Mouse (Mus musculus) thymus, postnatal 36 days (tissue): ENCODE measurements around the gene Creg2.
"Not testable (repeated sequence)": the region's sequence is repeated elsewhere in the genome, so short reads cannot be mapped to it uniquely, and the experiment has no call there.

Experiments
- DNase-seq, 2 experiments: peaks; one replicate each; pipeline ENCODE4 v3.0.0; 2022; ENCODE audit warnings: mixed read lengths in 2 of 2

The Creg2 gene

DNA sequence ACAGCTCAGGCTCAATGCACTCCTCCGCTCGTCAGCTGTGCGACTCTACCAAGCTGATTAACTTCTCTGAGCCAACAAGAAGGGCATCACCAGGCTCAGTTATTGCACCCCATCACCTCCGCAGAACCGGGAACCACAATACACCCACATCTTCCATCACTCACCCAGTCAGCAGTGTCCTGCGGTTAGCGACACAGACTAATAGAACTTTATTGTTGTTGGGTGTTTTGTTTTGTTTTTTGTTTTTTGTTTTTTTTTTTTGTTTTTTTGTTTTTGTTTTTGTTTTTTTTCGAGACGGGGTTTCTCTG is at the start of gene Creg2:
TSS of gene Creg2 (minus strand) at position 234 of the 308 bp plus-strand sequence.
- no peak for DNase-seq

DNA sequence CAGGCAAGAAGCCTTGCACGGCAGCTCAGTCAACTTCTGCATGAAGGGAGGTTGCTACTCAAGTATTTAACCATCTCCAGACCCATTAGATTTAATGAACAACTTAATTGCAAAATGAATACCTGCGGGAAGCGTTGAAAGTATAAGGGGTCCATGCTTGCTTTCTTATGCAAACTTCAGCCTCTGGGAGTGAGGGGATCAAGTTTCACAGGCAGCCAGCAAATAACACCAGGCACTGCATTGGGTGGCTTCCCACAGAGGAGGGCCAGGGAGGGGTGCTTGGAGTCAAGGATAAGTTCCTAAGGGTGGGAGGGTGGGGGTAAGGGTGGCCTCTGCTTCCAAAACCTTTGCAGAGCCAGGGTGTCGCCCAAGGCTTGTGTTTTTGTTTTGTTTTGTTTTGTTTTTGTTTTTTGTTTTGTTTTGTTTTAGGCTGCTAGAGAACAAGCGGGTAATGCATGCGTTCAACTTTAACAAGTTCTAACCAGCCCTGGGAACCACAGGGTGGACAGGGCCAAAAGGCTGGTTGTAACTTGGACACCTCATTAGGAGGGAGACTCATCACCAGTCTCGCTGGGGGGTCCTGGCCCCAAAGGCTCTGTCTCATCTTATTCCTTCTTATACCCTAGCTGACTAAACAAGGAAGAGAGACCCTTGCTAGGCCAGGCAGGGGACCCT is 49.5 kb upstream of the Creg2 start:
- DNase-seq: no peak

DNA sequence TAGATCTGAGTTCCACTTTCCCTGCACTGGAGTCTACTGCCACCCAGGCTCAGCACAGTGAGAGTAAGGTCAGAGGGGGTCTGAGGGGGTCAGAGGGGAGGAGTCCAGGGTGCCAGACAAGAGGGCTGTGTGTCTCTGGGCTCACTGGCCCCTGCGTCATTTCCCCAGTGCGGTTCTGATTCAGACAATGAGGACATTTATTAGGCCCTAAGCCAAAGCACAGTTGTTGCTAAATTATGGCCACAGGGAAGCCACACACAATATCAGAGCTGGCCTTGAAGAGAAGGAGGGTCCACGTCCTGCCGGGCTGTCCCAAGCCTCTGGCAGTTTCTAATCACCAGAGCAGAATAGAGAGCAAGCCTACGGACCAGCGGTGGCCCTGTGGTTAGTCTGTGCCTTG is 47.2 kb upstream of the Creg2 start:
- DNase-seq: no peak

DNA sequence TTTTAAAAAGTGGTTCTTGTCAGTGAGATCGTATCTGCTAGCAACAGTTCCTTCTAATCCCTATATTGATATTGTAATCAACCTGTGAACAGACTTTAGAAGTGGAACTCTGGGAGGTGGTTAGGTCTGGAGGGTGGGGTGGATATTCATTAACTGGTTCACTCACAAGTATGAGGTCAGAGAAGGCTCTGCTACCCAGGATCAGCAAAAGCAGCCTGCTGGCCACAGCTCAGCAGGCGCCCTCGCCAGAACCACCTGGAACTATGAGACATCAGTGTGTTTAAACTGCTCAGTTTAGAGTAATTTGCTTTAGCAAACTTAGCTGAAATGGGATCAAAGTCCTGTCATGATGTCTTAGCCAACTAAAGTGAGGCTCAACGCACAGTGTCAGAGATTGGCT is 43.9 kb upstream of the Creg2 start:
- no peak for DNase-seq

DNA sequence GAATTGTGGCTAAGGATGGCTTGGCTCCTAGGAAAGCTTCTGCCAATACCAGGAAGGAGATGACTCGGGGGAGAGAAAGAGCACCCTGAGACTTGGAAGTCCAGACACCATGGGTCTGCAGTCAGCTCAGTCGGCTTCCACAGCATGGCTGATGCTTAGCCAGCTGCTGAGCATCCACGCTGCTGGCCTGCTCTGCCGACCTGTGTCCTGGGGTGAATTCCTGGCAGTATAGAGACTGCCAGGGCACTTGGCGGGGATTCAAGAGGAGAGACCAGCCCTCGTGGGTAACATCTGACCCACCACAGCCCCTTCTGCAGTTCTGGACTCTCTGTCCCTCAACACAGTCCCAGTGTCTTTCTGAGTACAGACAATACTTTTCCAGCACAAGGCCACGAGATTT is 43.5 kb upstream of the Creg2 start:
- DNase-seq: no peak

DNA sequence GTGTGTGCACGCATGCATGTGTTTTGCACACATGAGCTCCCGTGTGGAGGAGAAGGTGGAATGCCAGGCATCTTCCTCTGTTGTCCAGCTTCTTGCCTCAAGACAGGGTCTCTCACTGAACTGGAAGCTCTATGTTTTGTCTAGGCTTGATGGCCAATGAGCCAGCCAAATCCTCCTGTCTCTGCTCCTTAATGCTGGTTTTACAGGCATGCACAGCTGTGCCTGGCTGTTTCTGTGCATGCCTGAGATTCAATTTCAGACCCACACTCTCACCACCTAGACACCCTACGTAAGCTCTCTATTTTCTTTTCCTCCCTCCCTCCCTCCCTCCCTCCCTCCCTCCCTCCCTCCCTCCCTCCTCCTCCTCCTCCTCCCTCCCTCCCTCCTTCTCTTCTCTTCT is 40.7 kb upstream of the Creg2 start:
- no peak for DNase-seq

DNA sequence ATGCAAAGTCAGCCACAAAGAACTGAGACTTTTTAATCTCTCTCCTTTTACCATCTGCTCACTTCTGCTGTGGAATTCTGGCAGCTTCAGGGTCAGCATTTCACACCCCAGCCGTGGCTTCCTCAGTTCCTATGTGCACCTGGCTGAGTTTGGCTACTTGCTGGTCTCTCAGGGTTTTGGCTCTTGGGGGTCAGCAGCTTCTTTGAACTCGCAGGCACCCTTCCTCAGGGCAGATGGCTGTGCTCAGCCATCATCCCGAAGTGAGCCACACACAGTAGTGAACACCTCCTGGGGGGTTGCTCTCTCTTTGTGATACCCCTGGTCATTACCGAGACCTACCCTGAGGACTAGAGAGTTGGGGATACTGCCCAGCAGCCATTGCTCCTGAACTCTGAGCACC is 39.8 kb upstream of the Creg2 start:
- DNase-seq: no peak

DNA sequence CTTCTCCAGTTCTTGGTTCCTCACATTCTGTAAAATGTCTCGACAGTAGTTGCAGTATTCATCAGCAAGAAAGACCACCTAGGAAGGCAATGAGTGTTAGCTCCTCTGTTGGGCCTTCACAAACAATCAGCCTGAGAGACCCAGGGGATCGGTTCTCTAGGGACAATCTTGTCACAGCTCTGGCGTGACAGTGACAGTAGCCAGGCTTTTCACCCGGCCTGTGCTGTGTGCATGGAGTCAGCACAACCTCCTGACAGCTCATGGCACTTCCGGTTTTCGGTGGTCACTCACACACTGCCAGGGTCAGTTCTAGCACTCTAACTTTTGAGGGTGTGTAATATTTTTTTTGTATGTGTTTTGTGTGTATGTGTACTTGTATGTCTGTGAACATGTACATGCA is 37.3 kb upstream of the Creg2 start:
- no peak for DNase-seq

DNA sequence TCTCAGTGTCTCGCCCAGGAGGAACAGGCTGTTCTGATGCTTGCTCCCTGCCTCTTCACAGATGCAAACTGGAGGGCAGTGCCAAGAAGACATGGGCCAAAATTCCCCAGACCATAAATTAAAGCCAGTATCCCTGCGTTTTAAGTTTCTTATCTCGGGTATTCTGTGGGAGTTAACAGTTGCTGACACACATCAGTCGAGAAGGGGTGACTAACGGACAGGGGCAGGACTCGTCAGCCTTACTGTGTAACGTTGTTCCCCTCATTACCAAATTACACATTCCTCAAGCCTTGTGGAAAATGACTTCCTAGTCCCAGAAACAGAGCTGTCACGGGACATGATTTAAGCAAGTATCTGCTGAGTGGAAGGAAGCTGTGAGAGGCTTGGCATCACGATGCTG is 36.0 kb upstream of the Creg2 start:
- no peak for DNase-seq

DNA sequence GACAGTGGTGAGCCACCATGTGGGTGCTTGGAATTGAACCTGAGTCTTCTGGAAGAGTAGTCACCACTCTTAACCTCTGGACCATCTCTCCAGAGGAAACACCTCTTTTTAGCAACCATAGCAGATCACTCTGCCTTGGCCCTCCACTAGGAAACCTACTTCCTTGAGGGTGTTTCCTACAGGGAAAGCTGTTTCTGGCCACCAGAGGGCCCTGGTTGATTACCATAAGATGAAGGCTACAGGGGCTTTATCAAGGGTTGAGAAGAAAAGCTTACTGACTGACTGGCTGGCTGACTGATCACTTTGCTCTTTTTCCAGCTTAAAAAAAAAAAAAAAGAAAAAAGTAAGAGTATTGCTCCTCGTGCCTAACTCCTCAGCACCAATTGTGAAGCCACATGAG is 34.6 kb upstream of the Creg2 start:
- DNase-seq: peak; percentile 76

DNA sequence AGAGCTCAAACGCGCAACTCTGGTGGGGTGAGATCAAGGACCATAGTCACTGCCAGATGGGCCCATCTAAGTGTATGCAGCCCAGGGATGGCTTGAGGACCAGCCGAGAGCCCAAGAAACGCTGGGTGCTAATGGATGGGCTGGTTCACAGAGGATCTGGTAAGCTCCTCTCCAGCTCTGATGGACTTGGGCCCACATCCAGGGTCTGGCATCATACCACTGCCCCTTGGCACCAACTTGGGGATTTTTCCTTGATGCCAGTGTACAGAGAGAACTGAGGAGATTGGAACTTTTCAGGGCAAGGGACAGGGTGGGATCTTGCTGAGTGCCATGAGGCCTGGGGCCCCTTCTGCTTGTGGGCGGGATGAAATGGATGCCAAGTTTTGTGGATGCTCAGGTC is 30.4 kb upstream of the Creg2 start:
- DNase-seq: no peak

DNA sequence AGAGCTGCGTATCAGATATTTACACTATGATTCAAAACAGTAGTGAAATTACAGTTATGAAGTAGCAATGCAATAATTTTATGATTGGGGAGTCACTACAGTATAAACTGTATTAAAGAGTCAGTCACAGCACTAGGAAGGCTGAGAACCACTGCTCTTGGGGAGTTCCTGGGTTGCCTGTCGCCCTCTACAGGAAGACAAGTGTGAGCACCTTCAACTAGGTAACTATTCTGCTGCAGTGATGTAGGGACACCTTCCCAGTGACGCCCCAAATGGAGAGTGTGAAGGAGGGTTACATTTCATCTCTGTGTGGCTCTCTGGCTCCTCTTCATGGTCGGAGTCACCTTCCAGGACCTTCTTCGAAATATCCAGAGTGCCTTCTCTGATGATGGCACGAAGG is 29.3 kb upstream of the Creg2 start:
- no peak for DNase-seq

DNA sequence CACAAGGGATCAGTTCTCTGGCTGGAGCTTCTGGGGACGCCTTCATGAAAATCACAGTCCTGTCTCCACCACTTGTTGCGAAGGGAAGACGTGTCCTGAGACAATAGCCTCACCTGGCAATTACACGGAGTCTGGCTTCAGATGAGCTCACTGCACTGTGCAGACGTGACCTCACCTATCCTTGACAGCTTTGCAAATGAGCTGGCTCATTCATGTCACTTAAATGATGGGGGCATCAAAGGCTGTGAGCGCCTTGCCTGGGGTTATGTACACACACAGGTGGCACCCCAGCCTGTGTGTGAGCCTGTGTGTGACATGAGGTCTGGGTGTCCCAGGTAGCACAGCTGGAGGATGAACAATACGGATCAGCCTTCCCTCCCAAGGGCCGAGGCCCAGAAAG is 27.6 kb upstream of the Creg2 start:
- DNase-seq: no peak

DNA sequence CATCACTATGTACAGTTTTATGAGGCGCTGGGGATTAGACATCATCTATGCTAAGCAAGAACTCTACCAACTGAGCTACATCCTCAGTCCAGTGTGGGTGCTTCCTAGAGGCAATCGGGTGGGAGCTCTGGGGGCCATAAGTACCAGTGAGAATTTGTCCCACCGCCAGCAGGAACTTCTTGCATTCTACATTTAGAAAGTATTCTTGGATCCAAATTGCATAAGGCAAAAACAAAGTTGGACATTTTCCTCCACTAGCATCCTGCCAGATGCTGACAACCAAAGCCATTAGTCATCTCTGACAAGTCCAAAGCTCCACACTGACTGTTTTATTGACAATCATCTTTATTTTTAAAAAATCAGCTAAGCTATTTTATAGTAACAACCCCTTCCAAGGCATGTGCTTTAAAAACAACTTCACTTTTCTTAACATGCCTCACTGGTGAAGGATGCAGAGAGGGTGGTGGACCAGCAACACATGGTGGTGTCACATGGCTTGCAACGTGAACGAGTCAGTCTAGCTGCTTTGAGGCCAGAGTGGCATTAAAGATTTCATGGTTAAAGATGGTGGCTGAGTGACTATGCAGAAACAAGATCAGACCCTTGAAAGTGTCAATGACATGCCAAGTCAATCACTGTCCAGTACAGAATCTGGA is 25.1 kb upstream of the Creg2 start:
- no peak for DNase-seq

DNA sequence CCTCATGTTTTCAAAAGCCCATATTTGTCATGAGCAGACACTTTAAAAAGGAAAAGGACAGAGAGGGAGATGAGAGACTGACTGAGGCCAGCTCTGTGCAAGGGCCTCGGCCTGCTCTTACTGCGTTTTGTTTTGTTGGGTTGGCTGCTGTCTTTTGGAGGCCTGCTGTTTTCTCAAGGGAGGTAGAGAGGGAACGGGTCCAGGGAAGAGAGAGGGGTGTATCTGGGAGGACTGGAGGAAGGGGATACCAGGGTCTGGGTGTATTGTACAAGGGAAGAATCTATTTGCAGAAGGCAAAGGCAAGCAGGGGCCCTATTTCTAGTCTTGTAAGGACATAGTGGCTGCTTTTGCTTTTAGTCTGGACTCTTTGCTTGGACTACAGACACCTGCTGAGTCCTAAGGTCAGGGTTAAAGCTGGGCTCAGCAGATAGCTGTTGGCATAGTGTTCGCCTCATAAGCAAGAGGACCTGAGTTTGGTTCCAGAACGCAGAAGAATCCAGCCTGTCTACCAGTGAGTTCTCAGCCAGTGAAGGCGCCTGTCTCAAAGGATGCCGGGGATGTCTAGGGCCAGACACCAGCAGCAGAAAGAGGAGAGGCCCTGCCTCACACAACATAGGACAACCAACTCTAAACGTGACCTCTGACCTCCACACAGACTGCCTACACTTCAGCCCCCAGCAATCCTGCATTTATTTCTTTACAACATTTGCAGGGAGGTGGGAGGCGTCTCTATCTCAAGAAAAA is 21.3 kb upstream of the Creg2 start:
- DNase-seq: no peak

DNA sequence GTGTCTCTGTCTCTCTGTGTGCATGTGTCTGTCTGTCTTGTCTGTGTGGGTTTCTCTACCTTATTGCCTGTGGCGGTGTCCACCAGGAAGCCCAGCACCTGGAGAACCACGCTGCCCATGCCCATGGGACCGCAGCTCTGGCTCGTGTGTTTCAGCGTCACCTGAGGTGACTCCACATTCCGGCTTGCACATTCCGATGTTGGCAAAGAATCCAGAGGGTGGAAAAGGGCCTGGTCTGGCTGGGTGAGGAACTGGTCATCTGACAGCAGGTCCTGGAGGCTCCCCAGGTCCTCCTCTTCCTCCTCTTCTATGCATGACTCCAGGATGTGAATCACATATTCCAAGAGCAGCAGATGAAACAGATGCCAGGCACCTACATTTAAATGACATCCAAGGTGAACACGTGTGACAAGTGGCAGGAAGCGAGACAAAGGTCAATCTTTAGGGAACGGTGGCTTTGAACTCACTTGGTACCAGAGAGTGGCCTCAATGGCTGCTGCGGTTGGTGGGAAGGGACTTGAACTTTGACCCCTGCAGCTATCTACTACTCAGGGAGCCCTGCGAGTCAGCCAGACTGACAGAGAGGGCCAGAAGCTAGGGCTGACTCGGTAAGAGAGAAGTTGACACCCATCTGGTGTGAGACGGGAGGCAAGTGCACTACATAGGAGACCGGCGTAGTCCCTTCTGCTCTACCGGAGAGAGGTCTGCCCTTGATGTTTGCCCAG is 19.1 kb upstream of the Creg2 start:
- no peak for DNase-seq

DNA sequence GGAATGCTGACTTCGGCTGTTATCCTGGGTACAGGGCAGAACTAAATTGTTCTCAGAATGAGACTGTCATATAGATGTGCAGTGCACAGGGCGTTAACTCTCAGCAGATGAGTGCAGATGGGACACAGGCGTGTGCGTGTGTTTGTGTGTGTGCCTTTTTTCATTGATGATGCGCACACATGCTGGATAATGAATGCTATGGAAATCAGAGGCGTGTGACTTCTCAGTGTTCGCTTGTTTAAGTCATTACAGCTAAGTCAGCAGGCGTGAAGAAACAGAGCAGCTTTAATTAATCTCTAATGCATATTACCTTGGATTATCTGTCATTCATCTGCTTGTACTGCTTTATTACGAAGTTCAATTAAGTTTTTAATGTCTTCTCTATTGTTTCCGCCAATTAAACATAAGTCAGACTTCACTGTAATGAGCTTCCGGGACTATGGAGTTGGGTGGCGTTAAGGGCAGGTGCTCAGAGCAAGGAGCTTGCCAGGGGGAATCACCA is 15.5 kb upstream of the Creg2 start:
- DNase-seq: no peak

DNA sequence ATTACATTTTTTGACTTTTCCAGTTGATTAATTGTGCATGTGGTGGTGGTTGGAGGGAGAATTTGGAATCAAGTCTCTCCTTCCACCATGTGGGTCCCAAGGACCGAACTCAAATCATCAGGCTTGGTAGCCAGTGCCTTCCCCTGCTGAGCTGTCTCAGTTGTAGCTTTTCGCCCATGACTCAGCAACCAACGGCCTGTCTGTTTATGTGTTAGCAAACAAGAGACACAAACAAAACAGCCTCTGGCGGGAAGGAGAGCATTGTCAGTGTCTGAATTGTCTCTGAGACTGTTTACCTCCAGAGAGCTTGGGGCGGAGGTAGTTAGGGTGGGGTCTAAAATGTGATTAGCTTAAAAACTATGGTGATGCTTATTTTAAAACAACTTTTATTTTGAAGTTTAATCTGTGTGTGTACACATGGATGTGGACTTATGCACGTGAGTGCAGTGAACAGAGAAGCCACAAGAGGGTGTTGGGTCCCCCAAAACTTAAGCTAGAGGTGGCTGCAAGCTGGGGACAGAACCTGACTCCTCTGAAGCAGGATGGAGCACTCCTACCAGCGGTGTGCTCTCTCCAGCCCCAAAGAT is 12.9 kb upstream of the Creg2 start:
- no peak for DNase-seq

DNA sequence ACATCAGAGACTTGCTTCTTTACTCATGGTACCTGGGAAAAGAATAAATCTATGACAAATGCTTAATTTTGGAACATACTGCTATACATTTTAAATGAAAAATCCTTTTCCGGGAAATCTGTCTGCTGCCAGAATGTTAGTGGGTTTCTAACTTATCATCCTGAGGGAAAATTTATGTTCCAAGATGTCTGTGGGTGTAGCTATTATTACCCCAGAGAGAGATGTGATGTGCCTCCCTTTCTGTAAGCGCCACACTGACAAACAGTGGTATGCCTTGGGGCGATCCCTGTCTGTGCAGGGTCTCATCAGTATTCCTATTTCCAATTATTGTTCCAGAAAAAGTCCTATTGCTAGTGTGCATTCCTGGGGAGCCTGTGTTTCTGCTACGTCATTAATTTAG is 11.8 kb upstream of the Creg2 start:
- DNase-seq: no peak

DNA sequence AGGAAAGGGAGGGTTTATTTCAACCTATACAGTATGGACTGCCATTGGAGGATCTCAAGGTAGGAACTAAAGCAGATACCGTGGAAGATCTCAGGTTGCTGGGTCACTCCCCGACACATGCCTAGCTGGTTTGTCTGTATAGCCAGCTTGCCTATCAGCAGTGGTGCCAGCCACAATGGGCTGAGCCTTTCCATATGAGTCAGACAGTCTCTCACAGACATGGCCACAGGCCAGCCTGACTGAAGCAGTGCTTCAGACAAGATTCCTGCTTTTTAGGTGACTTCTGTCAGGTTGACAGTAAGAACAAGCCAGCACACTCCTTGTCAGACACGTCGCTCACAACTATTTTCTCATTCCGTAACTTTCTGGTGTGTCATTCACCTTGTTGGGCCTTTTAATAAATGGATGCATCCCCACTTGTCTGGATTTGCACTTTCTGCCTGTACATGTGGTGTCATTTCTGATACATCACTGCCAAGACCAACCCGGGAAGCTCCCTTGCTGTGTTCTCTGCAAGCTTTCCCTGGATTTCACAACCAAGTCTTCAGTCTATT is 5.8 kb upstream of the Creg2 start:
- DNase-seq: no peak

DNA sequence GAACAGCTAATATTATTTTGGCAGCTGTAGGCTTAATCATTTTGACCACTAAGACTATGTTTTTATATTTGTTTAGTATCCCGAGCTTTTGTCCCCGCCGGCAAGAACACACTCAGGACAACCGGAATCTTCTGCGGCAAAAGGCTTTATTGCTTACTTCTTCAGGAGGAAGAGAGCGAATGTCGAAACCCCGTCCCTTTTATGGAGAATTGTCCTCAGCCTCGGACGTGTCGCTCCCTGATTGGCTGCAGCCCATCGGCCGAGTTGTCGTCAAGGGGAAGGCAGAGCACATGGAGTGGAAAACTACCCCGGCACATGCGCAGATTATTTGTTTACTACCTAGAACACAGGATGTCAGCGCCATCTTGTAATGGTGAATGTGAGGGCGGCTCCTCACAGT is 3.6 kb upstream of the Creg2 start:
- DNase-seq: not testable (repeated sequence)

DNA sequence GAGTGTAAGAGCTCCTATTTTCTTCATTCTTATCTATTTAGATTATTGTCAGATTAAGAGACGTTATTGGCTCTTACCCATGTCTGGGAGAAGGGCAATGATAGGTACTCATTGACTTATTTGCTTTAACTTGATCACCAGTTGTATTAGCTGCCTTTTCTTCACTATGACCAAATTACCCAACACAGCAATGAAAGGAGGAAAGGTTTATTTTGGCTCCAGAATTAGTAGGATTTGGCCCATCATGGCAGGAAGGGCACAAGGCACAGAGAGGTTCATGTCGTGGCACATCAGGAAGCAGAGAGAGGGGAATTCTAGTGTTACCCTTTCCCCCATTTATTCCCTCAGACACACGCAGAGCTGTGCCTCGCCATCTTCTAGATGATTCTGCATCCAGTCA is 1.8 kb upstream of the Creg2 start:
- DNase-seq: no peak
